Mouse (Mus musculus): ENCODE results near the gene Wwox. TPM values are rescaled to one million over a fixed set of nuclear protein-coding genes. Genes with fewer than 3 reads are reported as not detected.
A peak's percentile ranks its signal among the peaks of the same experiment; 100 is the strongest.

The Wwox gene
- 10 to 100 TPM; 27.3 to 28.0 TPM for total RNA-seq (2021)
- long read RNA-seq, experiment 1, partial matches to known transcripts, result 8 of 10 reads
- long read RNA-seq, experiment 1, other reads (novel, unspliced or antisense), result 2 of 10 reads
- long read RNA-seq, experiment 2, partial matches to known transcripts, result 0 of 2 reads
- long read RNA-seq, experiment 2, other reads (novel, unspliced or antisense), result 2 of 2 reads

GRCm38 (mm10) chr8:114439334-114440204 is at the start of gene Wwox:
Gene Wwox, plus strand, starts transcription at chr8:114439655.
- peak; percentile 98 to 99 for DNase-seq

DNA sequence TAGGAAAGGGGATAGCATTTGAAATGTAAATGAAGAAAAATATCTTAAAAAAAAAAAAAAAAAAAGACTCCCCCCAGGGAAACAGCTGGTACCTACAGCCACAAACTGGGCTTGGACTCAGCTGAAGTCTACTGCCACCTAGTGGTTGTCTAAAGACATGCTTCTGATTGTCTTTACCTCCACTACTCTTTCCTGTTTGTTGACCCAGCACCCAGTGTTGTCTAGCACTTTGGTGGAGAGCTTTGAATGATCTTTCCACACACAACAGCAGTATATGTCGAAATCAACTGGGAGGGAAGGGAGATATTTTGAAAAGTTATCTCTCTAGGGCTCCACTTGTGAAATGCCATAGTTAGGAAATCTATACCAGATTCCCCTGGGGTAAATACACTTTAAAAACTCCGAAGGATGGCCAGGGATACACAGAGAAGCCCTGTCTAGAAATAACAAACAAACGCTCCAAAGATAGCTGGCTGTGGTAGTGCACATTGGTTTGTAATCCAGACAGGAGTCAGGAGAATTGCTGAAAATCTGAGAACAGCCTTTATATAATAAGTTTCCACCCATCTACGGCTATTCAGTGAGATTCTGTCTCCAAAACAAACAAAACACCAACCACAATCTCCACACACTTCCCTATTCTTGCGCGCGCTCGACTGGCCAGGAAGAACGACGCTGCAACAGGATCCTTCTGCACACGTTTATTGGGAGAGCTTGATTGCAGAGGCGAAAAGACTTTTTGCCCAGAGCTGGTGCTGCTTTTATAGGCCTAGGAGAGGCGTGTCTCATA is 48.8 kb upstream of the Wwox start:
- peak in 1 of 2 experiments; percentile 38 for DNase-seq

GRCm38 (mm10) chr8:114398326-114398725 is 41.1 kb upstream of the Wwox start:
- peak; percentile 39 to 66 for DNase-seq

DNA sequence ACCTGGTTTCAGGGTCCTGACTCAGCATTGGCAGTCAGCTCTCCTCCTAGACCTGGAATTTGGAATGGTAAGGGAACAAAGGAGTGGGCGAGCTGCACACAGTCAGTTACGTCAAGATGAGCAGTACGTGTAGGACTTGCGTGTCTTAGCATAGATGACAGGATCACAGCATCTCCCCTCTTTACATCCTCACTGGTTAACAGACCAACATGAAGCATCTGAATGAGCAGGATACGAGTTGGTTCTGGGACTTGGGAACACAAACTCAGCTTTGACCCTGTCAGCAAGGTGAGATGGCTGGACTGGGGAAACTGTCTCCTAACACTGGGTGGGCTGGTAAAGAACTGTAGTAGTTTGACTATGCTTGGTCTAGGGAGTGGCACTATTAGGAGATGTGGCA is 40.2 kb upstream of the Wwox start:
- DNase-seq, result no peak

GRCm38 (mm10) chr8:114401679-114402078 is 37.8 kb upstream of the Wwox start:
- no peak for DNase-seq

GRCm38 (mm10) chr8:114411421-114411820 is 28.0 kb upstream of the Wwox start:
- DNase-seq, result no peak

DNA sequence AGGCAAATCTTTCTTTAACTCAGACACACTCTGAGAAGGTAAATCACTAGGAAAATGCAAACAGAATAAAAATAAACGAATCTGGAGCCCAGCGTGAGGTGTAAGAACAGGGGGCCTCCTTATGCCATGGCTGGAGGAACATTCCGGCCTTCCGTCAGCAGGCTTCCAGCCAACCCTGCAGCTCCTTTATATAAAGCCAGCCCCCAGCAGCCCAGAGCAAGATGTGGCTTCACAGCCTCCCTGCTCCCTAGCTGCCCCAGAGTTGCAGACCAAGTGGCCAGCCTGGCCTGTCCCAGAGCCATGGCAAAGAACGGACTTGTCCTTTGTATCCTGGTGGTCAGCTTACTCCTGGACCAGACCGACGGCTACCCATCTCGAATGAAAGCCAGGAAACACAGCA is 21.7 kb upstream of the Wwox start, which contains the start of gene Clec3a:
Clec3a (plus strand) TSS at position 301 of the 400 bp plus-strand sequence.
- no peak for DNase-seq

DNA sequence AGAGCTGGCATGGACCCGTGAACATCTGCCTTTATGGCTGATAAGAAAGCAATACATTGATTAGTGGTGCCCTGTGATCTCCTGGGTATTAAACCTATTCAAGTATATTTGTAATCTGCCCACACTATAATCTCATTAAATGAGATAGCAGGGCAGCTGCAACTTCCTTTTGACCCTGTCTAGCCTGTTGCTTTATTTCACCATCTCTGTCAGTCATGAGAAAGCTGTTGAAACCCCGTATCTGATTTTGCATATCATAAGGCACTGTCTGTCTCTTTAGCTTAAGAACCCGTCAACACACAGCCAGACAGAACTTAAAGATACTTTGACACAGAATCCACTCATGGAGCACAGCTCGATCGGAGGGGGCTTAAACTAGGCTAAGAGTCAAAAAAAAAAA is 21.0 kb upstream of the Wwox start:
- DNase-seq, result no peak

DNA sequence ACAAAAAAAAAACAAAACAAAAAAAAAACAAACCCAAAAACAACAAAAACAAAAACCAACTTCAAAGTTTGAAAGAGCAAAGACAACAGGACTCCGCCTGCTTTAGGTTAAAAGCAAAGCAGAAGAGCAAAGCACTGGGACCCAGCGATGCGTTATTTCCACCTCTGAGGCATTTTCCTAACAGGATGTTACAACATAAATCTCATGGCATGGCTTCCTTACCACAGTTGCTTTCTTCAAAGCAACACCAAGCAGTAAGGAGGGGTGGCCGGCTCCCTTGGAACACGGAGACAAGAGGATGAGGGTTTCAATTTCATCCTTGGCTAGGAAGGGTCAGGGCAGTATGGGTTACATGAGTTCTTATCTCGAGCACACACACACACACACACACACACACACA is 20.6 kb upstream of the Wwox start:
- no peak for DNase-seq

DNA sequence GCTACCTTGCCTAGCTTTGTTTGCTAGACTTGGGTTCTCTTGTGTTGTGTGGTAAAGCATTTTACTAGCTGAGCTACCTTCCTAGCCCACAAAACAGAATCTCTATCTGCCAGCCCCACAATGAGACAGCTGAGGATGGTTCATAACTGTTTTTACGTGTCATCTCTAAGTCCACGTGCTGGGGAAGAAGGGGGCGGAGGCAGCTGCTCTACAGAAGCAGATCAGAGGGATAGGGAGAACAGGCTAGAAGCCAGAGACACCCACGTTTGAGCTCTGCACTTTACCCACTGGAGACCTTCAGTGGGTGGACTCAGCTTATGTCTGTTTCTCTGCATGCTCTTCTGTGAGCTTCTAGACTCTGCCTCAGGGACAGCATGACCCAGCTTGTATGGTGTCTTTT is 17.9 kb upstream of the Wwox start:
- DNase-seq, result no peak

- DNase-seq, result peak; percentile 52 to 73
Observed at GRCm38 (mm10) chr8:114438236-114438635, 1.2 kb upstream of the Wwox start.

GRCm38 (mm10) chr8:114440205-114440589 is 742 bp downstream of the Wwox start:
- no peak for DNase-seq

DNA sequence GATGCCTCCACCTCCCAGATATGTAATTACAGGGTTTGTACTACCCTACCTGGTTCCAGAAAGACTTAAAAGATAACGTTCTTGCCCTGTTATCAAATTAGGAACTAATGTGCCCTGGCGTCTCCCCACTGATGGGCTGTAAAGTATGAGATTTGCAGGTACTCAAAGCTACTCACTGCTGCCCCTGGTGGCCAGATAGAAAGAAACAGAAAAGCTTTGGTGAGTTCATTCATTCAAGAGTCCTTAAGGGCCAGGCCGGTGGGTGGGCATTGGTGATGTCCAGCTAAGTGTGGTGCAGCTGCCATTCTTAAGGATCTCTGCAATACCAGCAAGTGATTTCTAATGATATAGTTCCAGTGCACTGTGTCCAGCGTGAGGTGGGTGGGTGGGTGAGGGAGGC is 2.2 kb downstream of the Wwox start:
- DNase-seq, result peak in 1 of 2 experiments; percentile 41

GRCm38 (mm10) chr8:114446884-114447283 is 7.4 kb downstream of the Wwox start:
- no peak for DNase-seq

- no peak for DNase-seq
Observed at GRCm38 (mm10) chr8:114452278-114452677, 12.8 kb downstream of the Wwox start.

- DNase-seq, result peak; percentile 58 to 80
Observed at GRCm38 (mm10) chr8:114452781-114453221, 13.3 kb downstream of the Wwox start.

DNA sequence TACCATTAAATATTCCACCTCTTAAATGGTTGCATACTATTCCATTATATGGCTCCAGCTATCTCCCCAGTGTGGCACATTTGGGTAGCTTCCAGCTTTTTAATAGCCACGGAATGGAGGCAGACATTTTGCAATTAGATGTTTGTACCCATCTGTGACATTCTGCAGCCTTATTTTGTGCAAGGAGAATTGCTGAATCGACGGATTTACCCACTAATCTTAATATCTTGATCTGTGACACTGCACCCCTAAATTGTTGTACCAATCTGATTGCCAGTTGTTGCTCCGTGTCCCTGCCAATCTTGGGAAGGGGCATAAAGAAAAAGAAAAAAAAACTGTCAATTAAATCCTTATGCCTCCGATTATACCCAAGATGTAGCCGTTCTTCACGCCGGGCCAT is 15.8 kb downstream of the Wwox start:
- DNase-seq, result no peak

- no peak for DNase-seq
Observed at GRCm38 (mm10) chr8:114455953-114456352, 16.5 kb downstream of the Wwox start.

DNA sequence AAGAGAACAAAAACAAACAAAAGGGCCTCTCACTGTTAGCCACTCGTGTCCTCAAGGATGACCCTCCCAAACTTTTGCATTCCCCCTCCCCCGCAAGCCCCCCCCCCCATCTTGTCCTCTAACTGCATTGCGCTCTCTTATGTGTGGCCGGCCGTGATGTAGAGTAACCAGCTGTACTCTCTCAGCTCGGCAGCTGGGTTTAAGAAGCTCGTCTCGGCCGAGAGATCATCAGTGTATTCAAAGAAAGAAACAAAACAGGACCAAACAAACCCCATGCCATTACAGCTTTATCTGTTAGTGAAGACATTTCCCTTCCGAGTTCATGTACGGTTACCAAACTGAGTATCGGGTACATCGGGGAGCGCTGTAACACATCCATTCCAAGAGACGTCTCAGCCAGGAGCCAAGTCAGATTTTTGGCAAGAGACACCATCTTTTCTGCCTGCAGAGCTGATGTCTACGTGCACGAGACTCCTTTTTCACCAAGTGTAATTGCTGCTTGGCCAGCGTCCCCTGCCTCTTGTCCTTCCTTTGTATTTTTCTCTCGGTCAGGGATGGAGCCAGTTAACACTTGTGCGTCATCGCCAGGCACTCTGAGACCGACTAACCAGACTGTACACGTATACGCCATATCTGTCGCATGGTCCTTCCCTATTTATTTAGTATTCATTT is 18.8 kb downstream of the Wwox start:
- no peak for DNase-seq

- DNase-seq, result peak in 1 of 2 experiments; percentile 14
Observed at GRCm38 (mm10) chr8:114460600-114460999, 21.1 kb downstream of the Wwox start.

DNA sequence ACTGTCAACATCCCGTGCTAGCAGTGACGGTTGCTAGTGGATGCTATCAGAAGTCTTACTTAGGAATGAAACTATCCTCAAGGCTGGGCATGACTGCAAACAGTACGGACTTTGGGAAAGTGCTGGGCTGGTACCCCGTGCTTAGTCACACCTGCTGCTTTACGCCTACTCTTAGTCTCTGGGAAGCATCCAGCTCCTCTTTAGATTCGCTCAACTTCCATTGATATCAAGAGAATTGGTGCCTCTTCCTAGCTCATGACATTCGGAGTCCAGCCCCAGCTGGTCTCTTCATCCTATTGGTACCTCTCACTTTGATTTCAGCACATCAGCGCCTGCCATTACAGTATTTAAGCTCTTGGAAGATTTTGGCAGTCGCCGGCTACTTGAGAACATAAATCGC is 23.1 kb downstream of the Wwox start:
- no peak for DNase-seq

DNA sequence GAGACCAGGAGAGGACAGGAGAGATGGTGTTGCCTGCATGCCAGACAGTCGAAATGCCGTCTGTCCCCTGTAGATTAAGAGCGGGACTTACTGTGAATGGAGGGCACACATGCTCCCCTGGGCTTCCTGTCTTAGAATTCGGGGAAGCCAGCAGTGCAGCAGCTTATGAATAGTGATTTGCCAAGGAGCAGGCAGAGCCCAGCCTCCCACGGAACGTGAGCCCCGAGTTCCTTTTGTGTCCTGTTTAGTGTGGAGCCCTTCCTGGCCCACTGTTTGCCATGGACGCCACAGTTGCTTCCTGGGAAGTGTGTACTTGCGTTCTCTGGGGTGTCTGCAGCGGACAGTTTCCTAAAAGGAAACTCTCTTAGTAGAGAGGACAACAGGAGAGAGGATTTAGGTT is 23.9 kb downstream of the Wwox start:
- DNase-seq, result no peak

All from adrenal gland, postnatal 36 days (tissue).